ENCODE assay signal across 8 mouse cellular contexts in the genomic region with DNA sequence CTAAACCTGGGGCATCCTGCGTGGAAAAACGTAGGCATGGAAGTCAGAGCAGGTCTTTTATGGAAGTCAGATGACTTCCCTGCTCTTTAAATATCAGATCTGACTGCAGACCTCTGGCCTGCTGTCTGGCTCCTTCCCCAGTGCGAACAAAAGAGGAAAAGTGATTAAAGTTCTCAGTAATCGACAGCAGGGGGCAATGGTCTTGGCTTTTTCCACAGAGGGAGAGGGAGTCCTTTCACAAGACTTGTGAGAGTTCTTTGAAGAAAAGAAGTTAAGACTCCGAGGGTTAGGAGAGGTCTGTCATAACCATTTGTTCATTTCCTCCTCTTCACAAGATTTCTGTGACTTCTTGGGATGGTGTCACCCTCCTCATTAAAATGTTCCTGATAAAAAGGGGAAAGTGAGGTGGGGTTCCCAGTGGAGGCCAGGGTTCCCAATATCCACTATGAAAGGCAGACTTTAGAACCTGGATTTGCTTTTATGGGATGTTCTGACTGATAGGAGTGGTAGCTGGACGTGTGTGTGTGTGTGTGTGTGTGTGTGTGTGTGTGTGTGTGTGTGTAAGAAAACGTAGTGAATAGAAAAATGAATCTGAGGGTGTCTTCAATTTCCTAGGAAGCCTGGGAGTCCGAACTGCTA.
A peak's percentile ranks its signal among the peaks of the same experiment; 100 is the strongest.
DNase-seq lines count a peak whose midpoint lies in the region; ATAC-seq and TF ChIP-seq lines count a peak whose summit lies in the region.
"Had no signal": no experiment of that assay in that cellular context is flagged by ENCODE, and none has a peak within 500 bp of the region (broad histone marks: within the 10 kb centered on the region; RNA-seq: fewer than 3 reads in every experiment).

No protein-coding gene starts in this region.

- H3K36me3 ChIP-seq in kidney, embryonic 15.5 days = no peaks in the 10 kb centered on the region
- H3K36me3 ChIP-seq in midbrain, postnatal 0 days (ENCODE audit: insufficient read depth, low read length) = no peaks in the 10 kb centered on the region
- H3K36me3 ChIP-seq: stomach, embryonic 15.5 days had no signal

- H3K27me3 ChIP-seq in kidney, embryonic 15.5 days = no peaks in the 10 kb centered on the region
- H3K27me3 ChIP-seq in midbrain, postnatal 0 days (ENCODE audit: insufficient read depth, low read length) = no peaks in the 10 kb centered on the region
- H3K27me3 ChIP-seq: stomach, embryonic 15.5 days had no signal

- no peak overlapping the region for H3K27ac ChIP-seq in kidney, embryonic 15.5 days
- H3K27ac ChIP-seq in midbrain, postnatal 0 days (ENCODE audit: low read depth, low read length) = no peak overlapping the region
- H3K27ac ChIP-seq: stomach, embryonic 15.5 days had no signal

- H3K9ac ChIP-seq in kidney, embryonic 15.5 days = no peak overlapping the region
- no peak overlapping the region for H3K9ac ChIP-seq in midbrain, postnatal 0 days (replicated peaks; ENCODE audit: low read length, poor library complexity, severe bottlenecking)
- H3K9ac ChIP-seq: stomach, embryonic 15.5 days had no signal

- DNase-seq in kidney, adult 8-10 months = no peak
- peak; percentile 64 for DNase-seq in adipocyte (ENCODE audit: low spot score)
- peak; percentile 47 for DNase-seq in midbrain, postnatal 0 days (ENCODE audit: low spot score)
- no peak for DNase-seq in testis, postnatal 14 days (ENCODE audit: low spot score)
- DNase-seq in gastrocnemius, adult 8-10 months (ENCODE audit: low spot score in 2 of 2) = no peak

- TF ChIP-seq CTCF in midbrain, postnatal 0 days (IDR thresholded peaks at IDR 0.05) = peak; percentile 69

- no peaks in the 10 kb centered on the region for H3K9me3 ChIP-seq in kidney, embryonic 15.5 days (replicated peaks)
- no peaks in the 10 kb centered on the region for H3K9me3 ChIP-seq in midbrain, postnatal 0 days (ENCODE audit: low read length)
- H3K9me3 ChIP-seq: stomach, embryonic 15.5 days had no signal

- ATAC-seq in kidney, embryonic 15.5 days (replicated peaks; ENCODE audit: low FRiP score) = 0 out of 2 replicates have a peak, but pooled peaks have one; percentile 49
- ATAC-seq in hematopoietic stem cell, adult 5-6 weeks (replicated peaks in 1 of 2; ENCODE audit: insufficient read depth in 1 of 2, low FRiP score in 2 of 2, low TSS enrichment in 1 of 2, low read depth in 1 of 2, poor library complexity in 2 of 2, severe bottlenecking in 2 of 2) = peak; percentile 72 to 75
- peak; percentile 50; the same call in 1 of the 2 replicates for ATAC-seq in midbrain, postnatal 0 days (ENCODE audit: low FRiP score)

- no peak overlapping the region for H3K4me2 ChIP-seq in kidney, embryonic 15.5 days
- H3K4me2 ChIP-seq in midbrain, postnatal 0 days (ENCODE audit: low read depth, low read length, poor library complexity, severe bottlenecking) = no peak overlapping the region
- H3K4me2 ChIP-seq: stomach, embryonic 15.5 days had no signal

- WGBS in kidney, embryonic 15.5 days = 35% methylated on average over 8 of the region's 8 CpGs
- WGBS in midbrain, postnatal 0 days = 20% methylated on average over 8 of the region's 8 CpGs

- no peaks in the 10 kb centered on the region for H3K4me1 ChIP-seq in kidney, embryonic 15.5 days
- 0 out of 2 replicates have a peak, but pooled peaks cover 2% of the 10 kb centered on the region for H3K4me1 ChIP-seq in midbrain, postnatal 0 days (ENCODE audit: insufficient read depth, low read length)
- H3K4me1 ChIP-seq: stomach, embryonic 15.5 days had no signal

- no peak overlapping the region for H3K4me3 ChIP-seq in kidney, embryonic 15.5 days (replicated peaks)
- no peak overlapping the region for H3K4me3 ChIP-seq in midbrain, postnatal 0 days (ENCODE audit: low read depth, low read length)
- H3K4me3 ChIP-seq: stomach, embryonic 15.5 days had no signal

Comparison
In these comparisons a context has a peak if more than half of its experiments do, and no peak if none do; other contexts are left out.
1. DNase-seq: peak in adipocyte (single experiment) and midbrain, postnatal 0 days (single experiment); none in kidney, adult 8-10 months (0 of 2), testis, postnatal 14 days (single experiment) and gastrocnemius, adult 8-10 months (0 of 2).
2. Peak in every context shown above with its lines, with median percentiles within 50 percentile points of each other: ATAC-seq.